Mouse (Mus musculus): ENCODE results near the gene Arsg.

- TF ChIP-seq EP300 (IDR thresholded peaks at IDR 0.05; ENCODE audit: low read depth): no peak
- no peak for TF ChIP-seq CTCF (IDR thresholded peaks at IDR 0.05; ENCODE audit: low read depth)
These were observed 83.0 kb downstream of the Arsg start for GRCm38 (mm10) chr11:109556130-109556529.
